Mouse (Mus musculus): Measurements from ENCODE around the gene Tnfrsf14.

Tnfrsf14 gene

GRCm38 (mm10) chr4:154882014-154882659 is 46.2 kb downstream of the Tnfrsf14 start:
- no peak for DNase-seq (ENCODE audit: inconsistent age in 2 of 2, low spot score in 1 of 2)

- peak in 1 of 2 experiments; percentile 76 for DNase-seq (ENCODE audit: inconsistent age in 2 of 2, low spot score in 1 of 2)
These were observed 47.6 kb downstream of the Tnfrsf14 start for GRCm38 (mm10) chr4:154880730-154881129.

- peak; percentile 91 to 96 for DNase-seq (ENCODE audit: inconsistent age in 2 of 2, low spot score in 1 of 2)
These were observed 50.4 kb downstream of the Tnfrsf14 start for GRCm38 (mm10) chr4:154877864-154878548.

- DNase-seq (ENCODE audit: inconsistent age in 2 of 2, low spot score in 1 of 2) = no peak
These were observed 55.2 kb downstream of the Tnfrsf14 start for GRCm38 (mm10) chr4:154873186-154873585.

Data from adrenal gland, adult (tissue).